Mouse (Mus musculus) bone marrow, adult 2 months (tissue): ENCODE measurements around the gene Gbp10.

Experiments
- CTCF ChIP-seq: fragments of 200-500 bp; IDR thresholded peaks from 2 replicates; pipeline ENCODE4 v1.5.1; 2011; ENCODE audit warnings: low read length, control low read depth; ENCODE audit not compliant: control insufficient read depth, insufficient read depth
- POLR2A ChIP-seq: fragments of 200-500 bp; IDR thresholded peaks from 2 replicates; pipeline ENCODE4 v1.6.1; 2011; ENCODE audit warnings: low read depth, mild to moderate bottlenecking, control low read depth, low read length, borderline replicate concordance; ENCODE audit not compliant: control insufficient read depth

- no peak for TF ChIP-seq CTCF
- no peak for TF ChIP-seq POLR2A
Observed at GRCm38 (mm10) chr5:105252491-105252890, 13.2 kb upstream of the Gbp10 start.
